Comparison of ENCODE assay signal across 7 mouse cellular contexts in genomic region chr1:74787846-74788245, GRCm38 (mm10). TPM values are rescaled to one million over a fixed set of nuclear protein-coding genes. Genes with fewer than 3 reads are reported as not detected.
A peak's percentile ranks its signal among the peaks of the same experiment; 100 is the strongest.
DNase-seq lines count a peak whose midpoint lies in the region; TF ChIP-seq lines count a peak whose summit lies in the region.

No protein-coding gene starts in this region.

- H3K36me3 ChIP-seq in E14TG2a.4 (ENCODE audit: insufficient read depth, low read length) = no peaks in the 10 kb centered on the region

- H3K4me3 ChIP-seq in E14TG2a.4 (replicated peaks; ENCODE audit: low read length) = no peak overlapping the region
- no peak overlapping the region for H3K4me3 ChIP-seq in cortical plate, adult 2 months (ENCODE audit: insufficient read depth, low read length)

- H3K9me3 ChIP-seq in E14TG2a.4 (ENCODE audit: low read length) = no peaks in the 10 kb centered on the region

- TF ChIP-seq POLR2A in cortical plate, adult 2 months (IDR thresholded peaks at IDR 0.05; ENCODE audit: extremely low read depth, insufficient read depth, low read length) = no peak

- peaks cover 94% of the 10 kb centered on the region for H3K27me3 ChIP-seq in E14TG2a.4 (ENCODE audit: insufficient read depth, low read length)

- peak; percentile 76 for TF ChIP-seq CTCF in E14TG2a.4 (conservative IDR thresholded peaks at IDR 0.05; ENCODE audit: low read length)
- TF ChIP-seq CTCF in cortical plate, adult 2 months (IDR thresholded peaks at IDR 0.05; ENCODE audit: extremely low read depth, insufficient read depth, low read length) = peak; percentile 66

- H3K27ac ChIP-seq in cortical plate, adult 2 months (ENCODE audit: insufficient read depth, low read length) = no peak overlapping the region

- H3K4me1 ChIP-seq in E14TG2a.4 (replicated peaks; ENCODE audit: low read depth, low read length) = peaks cover 52% of the 10 kb centered on the region
- H3K4me1 ChIP-seq in cortical plate, adult 2 months (ENCODE audit: control insufficient read depth, insufficient read depth, low read length) = peaks cover 2% of the 10 kb centered on the region

- peak; percentile 73 for DNase-seq in adipocyte (ENCODE audit: low spot score)
- DNase-seq in heart, adult 8-10 months (ENCODE audit: low spot score) = peak; percentile 81
- DNase-seq in kidney, postnatal 36 days = peak; percentile 78 to 88
- peak; percentile 86 for DNase-seq in lung, postnatal 14 days
- DNase-seq in right cerebral cortex, adult 18-20 months = peak; percentile 84

RNA-seq across cellular contexts. Expression of gene Wnt10a, which starts 3.5 kb away (rescaled TPM):
- 8.1 and 8.8 TPM in 2 replicates for polyA plus RNA-seq in cortical plate, adult 2 months (2012; rRNA removed)
- not detected for total RNA-seq in heart, adult 8-10 months (2022)

RNA-seq across cellular contexts. Expression of gene Wnt6, which starts 16.2 kb away (rescaled TPM):
- polyA plus RNA-seq in cortical plate, adult 2 months (2012; rRNA removed) = 1.2 and 2.2 TPM in 2 replicates
- under 1 TPM; 0.16 to 0.69 (median 0.26) TPM for total RNA-seq in heart, adult 8-10 months (2022)

RNA-seq across cellular contexts. Expression of gene Prkag3, which starts 38.8 kb away (rescaled TPM):
- 0.06 and 0.13 TPM in 2 replicates for polyA plus RNA-seq in cortical plate, adult 2 months (2012; rRNA removed)
- total RNA-seq in heart, adult 8-10 months (2022) = 1 to 10 TPM; 1.6 to 4.1 (median 2.2) TPM
